Mouse (Mus musculus) midbrain, embryonic 12.5 days (tissue): ENCODE results near the gene Igdcc3. TPM values are rescaled to one million over a fixed set of nuclear protein-coding genes. Genes with fewer than 3 reads are reported as not detected.

Experiments used
- ATAC-seq: fragments of 200-750 bp; cut with Nextera tagmentation; 2 replicates; pipeline ENCODE4 v1.8.0; 2017; ENCODE audit warnings: low read depth, moderate TSS enrichment, moderate library complexity; ENCODE audit not compliant: low FRiP score
- H3K27ac ChIP-seq: fragments of 300-500 bp; sonication (generic); replicated peaks from 2 replicates; pipeline ENCODE4 v1.5.1; 2016; ENCODE audit warnings: mild to moderate bottlenecking
- H3K27me3 ChIP-seq: fragments of 300-500 bp; sonication (generic); 2 replicates; pipeline ENCODE4 v1.6.1; 2016; ENCODE audit warnings: mild to moderate bottlenecking
- H3K36me3 ChIP-seq: fragments of 300-500 bp; sonication (generic); 2 replicates; pipeline ENCODE4 v1.6.1; 2016
- H3K4me1 ChIP-seq: fragments of 300-500 bp; sonication (generic); 2 replicates; pipeline ENCODE4 v1.6.1; 2016
- H3K4me2 ChIP-seq: fragments of 300-500 bp; sonication (generic); replicated peaks from 2 replicates; pipeline ENCODE4 v1.6.1; 2016; ENCODE audit warnings: mild to moderate bottlenecking, moderate library complexity
- H3K4me3 ChIP-seq: fragments of 300-500 bp; sonication (generic); 2 replicates; pipeline ENCODE4 v1.5.1; 2016; ENCODE audit warnings: mild to moderate bottlenecking
- H3K9ac ChIP-seq: fragments of 300-500 bp; sonication (generic); replicated peaks from 2 replicates; pipeline ENCODE4 v1.6.1; 2016; ENCODE audit warnings: mild to moderate bottlenecking, moderate library complexity
- H3K9me3 ChIP-seq: fragments of 300-500 bp; sonication (generic); 2 replicates; pipeline ENCODE4 v1.6.1; 2016; ENCODE audit warnings: mild to moderate bottlenecking
- WGBS: fragments of 180-500 bp; shearing (Covaris S2); methylation state at CpG from one replicate; pipeline ENCODE4 v1.1.7; 2016; 5-methylcytosine and 5-hydroxymethylcytosine counted together
- polyA plus RNA-seq: library from polyadenylated mRNA; unstranded; fragments of >200 nt; fragmentation: Nextera tagmentation; extraction: Ambion mirVana; gene quantifications from 2 replicates; pipeline ENCODE4 v1.2.1, GENCODE M21; 2016

Igdcc3 gene
- polyA plus RNA-seq, 1 experiment from 2014 or later, result 62.1 TPM

DNA sequence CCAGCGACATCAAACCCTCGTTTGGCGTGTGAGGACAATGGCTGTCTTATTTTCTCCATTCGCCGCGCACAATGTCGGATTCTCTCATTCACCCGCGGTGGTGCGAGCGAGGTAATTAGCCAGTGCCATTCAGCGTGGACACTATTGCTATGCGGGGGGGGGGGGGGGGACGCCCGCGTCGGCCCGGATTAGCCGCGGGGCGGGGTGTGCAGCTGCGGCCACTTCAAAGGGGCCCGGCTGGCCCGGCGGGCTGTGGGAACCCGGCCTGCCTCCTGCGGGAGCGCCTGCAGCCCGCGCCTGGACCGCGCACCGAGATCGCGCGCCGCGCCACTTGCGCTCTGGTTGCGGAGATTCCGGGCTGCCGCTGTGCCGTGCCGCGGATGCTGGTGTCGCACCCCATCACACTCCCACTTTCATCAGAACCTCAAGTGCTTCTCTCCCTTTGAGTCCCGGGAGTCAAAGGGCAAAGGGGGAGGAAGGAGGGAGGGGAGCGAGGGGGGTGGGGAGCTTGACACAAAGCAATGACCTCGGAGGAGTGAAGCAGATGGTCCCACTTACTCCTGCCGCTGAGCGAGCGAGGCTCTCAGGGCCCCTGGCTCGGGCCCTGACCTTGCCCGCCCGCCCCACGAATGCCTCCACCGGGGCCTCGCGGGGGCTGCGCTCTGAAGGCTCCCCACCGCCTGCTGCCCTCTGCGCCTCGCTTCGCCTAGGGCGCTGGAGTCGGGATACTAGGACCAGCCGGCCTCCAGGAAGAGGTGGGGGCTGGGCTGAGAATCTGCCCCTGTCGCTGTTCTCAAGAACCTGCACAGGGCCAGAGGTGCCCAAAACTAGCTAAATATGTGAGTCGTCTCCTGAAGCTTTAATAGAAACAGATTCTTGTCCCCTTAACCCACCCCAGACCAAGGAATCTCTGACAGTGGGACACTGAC lies 22.0 kb downstream of the Igdcc3 start:
- peak overlapping the region; percentile 98 for H3K27ac ChIP-seq
- no peaks in the 10 kb centered on the region for H3K27me3 ChIP-seq
- peak overlapping the region; percentile 65 for H3K4me2 ChIP-seq
- H3K9ac ChIP-seq, result peak overlapping the region; percentile 66
- H3K36me3 ChIP-seq, result peaks cover 18% of the 10 kb centered on the region
- ATAC-seq, result peak; percentile 95
- H3K4me3 ChIP-seq, result peak overlapping the region; percentile 40
- WGBS, result under 1% methylated on average over 65 of the region's 69 CpGs
- peaks cover 82% of the 10 kb centered on the region for H3K4me1 ChIP-seq
- H3K9me3 ChIP-seq, result no peaks in the 10 kb centered on the region

DNA sequence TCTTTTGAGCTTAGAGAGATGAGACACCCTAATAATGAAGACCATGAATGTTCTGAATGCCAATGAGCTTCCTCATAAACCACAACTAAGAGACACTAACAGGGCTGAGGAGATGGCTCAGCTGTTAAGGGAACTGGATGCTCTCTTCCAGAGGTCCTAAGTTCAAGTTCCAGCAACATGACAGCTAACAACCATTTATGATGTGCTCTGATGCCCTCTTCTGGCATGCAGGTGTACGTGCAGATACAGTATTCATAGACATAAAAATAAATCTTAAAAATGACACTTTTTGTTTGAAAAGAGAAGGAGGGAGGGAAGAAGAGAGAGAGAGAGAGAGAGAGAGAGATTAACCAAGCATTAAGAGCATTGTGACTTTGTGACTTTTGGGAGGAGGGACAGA lies 23.9 kb downstream of the Igdcc3 start:
- peaks cover 17% of the 10 kb centered on the region for H3K36me3 ChIP-seq
- no peak overlapping the region for H3K4me2 ChIP-seq
- no peaks in the 10 kb centered on the region for H3K27me3 ChIP-seq
- H3K4me1 ChIP-seq, result peaks cover 85% of the 10 kb centered on the region
- no peak for ATAC-seq
- peak overlapping the region; percentile 43; the same call in 1 of the 2 replicates for H3K27ac ChIP-seq
- 21% methylated on average over 1 of the region's 1 CpGs for WGBS
- no peak overlapping the region for H3K9ac ChIP-seq
- H3K4me3 ChIP-seq, result no peak overlapping the region
- H3K9me3 ChIP-seq, result no peaks in the 10 kb centered on the region

DNA sequence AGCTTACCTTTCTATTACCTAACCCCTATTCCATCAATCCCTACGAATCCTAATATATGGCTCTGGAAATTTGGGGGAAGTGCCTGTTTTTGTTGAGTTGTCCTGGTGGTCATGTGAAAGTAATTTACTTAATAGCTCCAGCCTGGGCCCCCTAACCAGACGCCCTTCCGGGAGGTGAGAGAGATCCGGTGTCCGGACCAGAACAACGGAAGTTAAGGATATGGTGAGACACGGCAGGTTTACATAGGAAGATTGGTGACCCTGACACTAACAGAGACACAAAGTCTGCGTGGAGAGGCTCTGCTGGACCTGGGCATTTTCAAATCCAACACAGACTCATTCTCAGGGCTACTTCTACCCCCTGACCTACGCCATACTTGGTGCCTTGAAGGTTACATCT lies 25.4 kb downstream of the Igdcc3 start:
- 69% methylated on average over 9 of the region's 9 CpGs for WGBS
- no peak overlapping the region for H3K4me2 ChIP-seq
- ATAC-seq, result no peak
- H3K9me3 ChIP-seq, result no peaks in the 10 kb centered on the region
- no peaks in the 10 kb centered on the region for H3K27me3 ChIP-seq
- H3K27ac ChIP-seq, result peak overlapping the region; percentile 46; the same call in 1 of the 2 replicates
- H3K4me1 ChIP-seq, result peaks cover 70% of the 10 kb centered on the region
- no peak overlapping the region for H3K4me3 ChIP-seq
- peaks cover 17% of the 10 kb centered on the region for H3K36me3 ChIP-seq
- no peak overlapping the region for H3K9ac ChIP-seq

DNA sequence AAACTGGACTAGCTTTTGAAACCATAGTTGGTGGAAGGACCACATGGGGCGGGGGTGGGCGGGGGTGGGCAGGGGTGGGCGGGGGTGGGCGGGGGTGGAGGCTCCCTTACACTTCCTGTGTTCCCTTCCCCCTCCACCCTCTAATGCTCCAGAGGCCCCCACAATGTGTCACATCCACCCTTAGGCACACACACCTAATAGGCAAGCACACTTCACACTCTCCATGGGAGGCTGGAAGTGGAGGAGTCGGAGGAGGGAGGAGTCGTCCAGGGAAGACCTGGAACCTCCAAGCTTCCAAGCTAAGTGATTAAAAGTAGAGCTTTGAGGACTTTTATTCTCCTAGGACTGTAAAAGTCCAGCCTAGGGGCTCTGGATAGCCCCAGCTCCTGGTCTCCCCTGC lies 27.5 kb downstream of the Igdcc3 start:
- Histone ChIP-seq H3K4me1 (peaks cover 49% of the 10 kb centered on the region), H3K36me3 (peaks cover 28% of the 10 kb centered on the region), H3K9me3 (no peaks in the 10 kb centered on the region), H3K9ac (no peak overlapping the region), H3K4me2 (no peak overlapping the region), H3K4me3 (no peak overlapping the region), H3K27ac (peak overlapping the region; percentile 71), H3K27me3 (no peaks in the 10 kb centered on the region)
- WGBS, result 41% methylated on average over 2 of the region's 6 CpGs
- no peak for ATAC-seq

DNA sequence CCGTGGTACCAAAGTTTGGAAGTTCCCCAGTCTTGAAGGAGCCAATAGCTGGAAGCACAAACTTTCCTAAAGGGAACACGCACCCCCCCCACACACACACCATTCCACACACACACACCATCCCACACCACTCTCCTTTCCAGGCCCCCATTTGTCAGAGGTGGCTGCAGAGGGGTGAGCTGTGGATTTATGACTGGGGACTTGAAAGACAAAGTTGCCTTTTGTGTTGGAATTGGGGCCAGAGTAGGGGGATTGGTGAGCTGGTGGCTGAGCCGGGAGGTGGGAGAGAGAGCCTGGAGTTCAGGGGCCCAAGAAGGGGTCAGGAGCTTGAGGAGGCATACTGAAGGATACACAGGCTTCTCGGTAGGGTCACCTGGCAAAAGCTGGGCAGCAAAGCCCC lies 28.0 kb downstream of the Igdcc3 start:
- Histone ChIP-seq H3K4me2 (no peak overlapping the region), H3K27ac (peak overlapping the region; percentile 71), H3K9me3 (no peaks in the 10 kb centered on the region), H3K4me3 (no peak overlapping the region), H3K36me3 (peaks cover 31% of the 10 kb centered on the region), H3K9ac (no peak overlapping the region), H3K27me3 (no peaks in the 10 kb centered on the region), H3K4me1 (peaks cover 45% of the 10 kb centered on the region)
- WGBS, result 37% methylated on average over 4 of the region's 4 CpGs
- ATAC-seq, result no peak

DNA sequence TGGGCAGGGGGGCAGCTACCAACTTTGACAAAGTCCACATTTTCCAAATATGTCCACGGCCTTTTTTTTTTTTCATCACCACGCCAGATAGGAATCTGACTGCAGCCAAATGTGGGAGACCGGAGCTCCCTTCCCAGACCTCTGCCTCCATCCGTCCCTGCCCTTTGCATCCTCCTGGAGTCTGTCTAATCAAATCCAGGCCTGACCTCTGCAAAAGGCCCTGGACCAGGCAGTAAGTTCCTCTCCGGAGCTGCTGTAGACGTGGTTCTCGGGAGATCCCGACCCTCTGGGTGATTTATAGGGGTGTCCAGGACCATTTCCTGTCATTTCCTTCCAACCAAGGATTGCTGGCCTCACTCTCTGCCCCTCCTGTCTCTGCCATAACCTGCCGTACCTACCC lies 31.7 kb downstream of the Igdcc3 start:
- no peak overlapping the region for H3K9ac ChIP-seq
- WGBS, result 82% methylated on average over 9 of the region's 9 CpGs
- no peaks in the 10 kb centered on the region for H3K27me3 ChIP-seq
- no peak for ATAC-seq
- H3K27ac ChIP-seq, result peak overlapping the region; percentile 98; the same call in 1 of the 2 replicates
- H3K36me3 ChIP-seq, result peaks cover 21% of the 10 kb centered on the region; the same call in 1 of the 2 replicates
- no peak overlapping the region for H3K4me2 ChIP-seq
- peaks cover 50% of the 10 kb centered on the region for H3K4me1 ChIP-seq
- no peak overlapping the region for H3K4me3 ChIP-seq
- no peaks in the 10 kb centered on the region for H3K9me3 ChIP-seq

DNA sequence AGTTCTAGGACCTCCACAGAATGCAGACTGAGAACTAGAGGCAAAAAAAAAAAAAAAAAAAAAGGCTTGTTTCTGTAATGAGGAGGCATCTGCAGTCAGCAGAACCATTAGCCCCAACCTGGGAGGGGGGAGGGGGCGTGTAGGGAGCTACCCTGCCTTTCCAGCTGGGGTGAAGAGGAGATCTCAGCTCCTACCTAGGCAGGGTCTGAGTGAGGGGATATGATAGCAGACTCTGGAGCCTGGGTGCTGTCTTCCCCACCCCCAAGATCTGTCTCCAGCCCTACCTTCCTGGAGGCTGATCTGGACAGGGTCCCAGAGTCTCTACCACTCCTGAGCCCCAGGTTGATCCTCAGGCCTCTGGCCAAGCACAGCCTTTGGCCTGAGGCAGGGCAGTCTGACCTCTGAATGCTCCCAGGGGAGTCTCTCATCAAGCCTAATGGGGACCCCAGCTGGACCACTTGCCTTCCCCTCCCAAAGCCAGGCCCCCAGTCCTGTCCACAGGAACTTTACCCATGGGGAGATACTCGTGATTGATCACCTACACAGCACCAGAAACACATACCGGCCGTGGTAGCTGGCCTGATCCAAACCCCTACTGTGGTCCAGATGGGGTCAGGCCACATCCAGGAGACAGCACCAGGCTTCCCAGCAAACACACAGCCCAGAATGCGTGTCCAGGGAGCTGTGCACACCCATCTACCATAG lies 34.4 kb downstream of the Igdcc3 start:
- WGBS, result 7% methylated on average over 5 of the region's 5 CpGs
- no peak; the same call in 1 of the 2 replicates for ATAC-seq
- H3K4me1 ChIP-seq, result peaks cover 55% of the 10 kb centered on the region
- H3K9ac ChIP-seq, result peak overlapping the region; percentile 47
- H3K36me3 ChIP-seq, result peaks cover 24% of the 10 kb centered on the region
- H3K27me3 ChIP-seq, result no peaks in the 10 kb centered on the region
- H3K4me3 ChIP-seq, result no peak overlapping the region
- H3K27ac ChIP-seq, result peak overlapping the region; percentile 98
- H3K9me3 ChIP-seq, result no peaks in the 10 kb centered on the region
- H3K4me2 ChIP-seq, result peak overlapping the region; percentile 28

DNA sequence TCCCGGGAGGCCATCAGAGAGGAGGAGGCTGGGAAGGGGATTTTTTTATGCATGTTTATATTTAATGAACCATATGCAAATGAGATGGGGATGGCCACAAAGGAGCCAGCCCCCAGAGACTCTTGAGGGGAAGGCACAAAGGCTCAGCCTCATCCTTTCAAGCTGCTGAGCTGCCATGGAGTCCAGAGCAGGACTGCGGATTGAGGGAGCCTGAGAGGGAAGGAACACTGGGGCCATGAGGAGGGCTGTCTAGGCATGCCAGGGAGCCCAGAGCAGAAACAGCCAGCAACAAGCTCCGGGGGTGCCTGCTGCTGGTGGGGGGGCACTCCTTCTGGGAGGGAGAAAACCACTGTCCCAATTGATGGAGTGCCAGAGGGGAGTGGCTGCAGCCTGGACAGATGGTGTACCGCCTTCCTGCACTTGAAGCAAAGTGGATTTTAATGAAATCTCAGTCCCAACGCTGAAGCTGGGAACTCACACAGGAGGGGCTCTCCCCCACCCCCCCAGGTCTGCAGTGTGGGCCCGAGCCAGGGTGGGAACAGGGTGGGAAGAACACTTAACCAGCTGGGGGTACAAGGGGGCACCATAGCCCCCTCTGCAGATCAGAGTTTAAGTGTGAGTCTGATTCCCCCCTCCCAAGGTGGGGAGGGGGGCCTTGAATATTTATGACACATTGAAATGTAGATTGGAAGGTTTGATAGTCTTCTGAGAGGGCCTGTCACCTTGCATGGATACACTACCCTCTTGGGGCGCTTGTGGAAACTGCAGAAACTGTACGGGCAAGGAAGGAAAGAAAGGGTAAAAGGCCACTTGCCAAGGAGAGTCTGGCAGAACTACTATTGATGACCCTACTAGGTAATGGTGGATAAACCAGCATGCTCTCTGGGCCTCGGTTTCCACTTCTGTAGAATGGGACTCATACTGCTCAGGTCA lies 35.2 kb downstream of the Igdcc3 start:
- peak overlapping the region; percentile 47 for H3K9ac ChIP-seq

DNA sequence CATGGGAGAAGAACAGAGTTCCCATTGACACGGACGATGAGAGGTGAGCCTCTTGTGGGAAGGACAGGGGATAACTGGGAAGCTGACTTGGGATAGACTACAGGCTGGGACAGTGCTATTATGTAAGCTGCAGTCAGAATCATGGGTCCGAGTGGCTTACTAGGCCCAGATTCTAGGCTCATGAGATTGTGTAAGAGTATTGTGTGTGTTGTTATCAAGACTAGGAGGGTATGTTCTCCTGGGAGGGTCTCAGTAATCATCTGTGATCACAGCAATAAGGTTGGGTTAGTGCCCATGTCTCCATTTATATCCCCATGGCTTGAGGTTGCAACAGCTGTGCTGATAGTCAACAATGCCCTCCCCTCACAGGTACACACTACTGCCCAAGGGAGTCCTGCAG lies 36.5 kb downstream of the Igdcc3 start:
- Histone ChIP-seq H3K27me3 (no peaks in the 10 kb centered on the region), H3K4me2 (peak overlapping the region; percentile 38), H3K9me3 (no peaks in the 10 kb centered on the region), H3K4me1 (peaks cover 76% of the 10 kb centered on the region), H3K9ac (peak overlapping the region; percentile 28), H3K4me3 (no peak overlapping the region), H3K36me3 (peaks cover 43% of the 10 kb centered on the region), H3K27ac (peak overlapping the region; percentile 98)
- 38% methylated on average over 3 of the region's 3 CpGs for WGBS
- no peak for ATAC-seq

More for the DNA sequence above, 35.2 kb downstream of the Igdcc3 start:
- Histone ChIP-seq H3K36me3 (peaks cover 31% of the 10 kb centered on the region), H3K4me1 (peaks cover 63% of the 10 kb centered on the region), H3K27ac (peak overlapping the region; percentile 98), H3K4me2 (peak overlapping the region; percentile 28), H3K27me3 (no peaks in the 10 kb centered on the region), H3K4me3 (0 out of 2 replicates have a peak overlapping the region, but pooled peaks have one; percentile 12), H3K9me3 (no peaks in the 10 kb centered on the region)
- ATAC-seq, result peak; percentile 68
- 13% methylated on average over 9 of the region's 9 CpGs for WGBS

DNA sequence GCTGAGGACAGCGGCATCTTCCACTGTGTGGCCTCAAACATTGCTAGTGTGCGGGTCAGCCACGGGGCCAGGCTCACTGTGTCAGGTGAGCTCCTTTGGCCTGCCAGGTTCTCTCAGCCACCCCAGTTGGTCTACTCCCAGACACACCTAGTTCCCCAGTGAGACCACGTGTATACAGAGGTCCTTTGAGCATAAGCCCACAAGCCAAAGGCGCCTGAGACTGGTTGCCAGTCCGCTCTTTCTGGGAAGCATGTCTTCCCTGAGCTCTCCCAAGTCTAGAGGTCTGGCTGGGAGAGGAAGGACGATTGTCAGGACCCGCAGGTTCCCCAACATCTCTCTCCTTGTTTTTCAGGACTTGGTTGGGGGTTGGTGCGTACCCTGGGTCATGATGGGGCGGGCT lies 36.9 kb downstream of the Igdcc3 start:
- no peaks in the 10 kb centered on the region for H3K9me3 ChIP-seq
- ATAC-seq, result no peak
- peak overlapping the region; percentile 38 for H3K4me2 ChIP-seq
- WGBS, result 22% methylated on average over 10 of the region's 10 CpGs
- peaks cover 43% of the 10 kb centered on the region for H3K36me3 ChIP-seq
- H3K4me1 ChIP-seq, result peaks cover 80% of the 10 kb centered on the region
- H3K27me3 ChIP-seq, result no peaks in the 10 kb centered on the region
- H3K27ac ChIP-seq, result peak overlapping the region; percentile 98
- H3K9ac ChIP-seq, result peak overlapping the region; percentile 28; the same call in 1 of the 2 replicates
- no peak overlapping the region for H3K4me3 ChIP-seq
